Mouse (Mus musculus): ENCODE measurements around the gene Zfpm1. TPM values are rescaled to one million over a fixed set of nuclear protein-coding genes. Genes with fewer than 3 reads are reported as not detected.

The Zfpm1 gene
- polyA plus RNA-seq, 1 experiment: 1,238 TPM

DNA sequence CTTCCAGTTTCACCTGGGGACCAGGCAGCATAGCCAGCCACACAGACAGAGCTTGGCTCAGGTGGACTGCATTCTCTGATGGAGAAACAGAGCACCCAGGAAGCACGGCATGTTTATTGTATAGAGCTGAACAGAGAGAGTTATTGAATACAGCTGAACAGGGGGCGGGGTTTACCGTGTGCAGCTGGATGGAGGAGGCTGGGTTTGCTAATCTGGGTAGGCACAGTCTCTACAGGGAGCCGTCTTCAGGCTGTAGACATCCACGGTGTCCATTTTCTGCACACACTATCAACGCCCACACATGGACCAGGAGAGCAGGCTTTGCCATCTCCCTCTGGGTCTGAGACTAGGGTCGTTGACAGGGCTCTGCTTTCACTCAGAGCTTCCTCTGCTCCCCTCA is 8.1 kb upstream of the Zfpm1 start:
- H3K4me1 ChIP-seq: peaks cover 84% of the 10 kb centered on the region

DNA sequence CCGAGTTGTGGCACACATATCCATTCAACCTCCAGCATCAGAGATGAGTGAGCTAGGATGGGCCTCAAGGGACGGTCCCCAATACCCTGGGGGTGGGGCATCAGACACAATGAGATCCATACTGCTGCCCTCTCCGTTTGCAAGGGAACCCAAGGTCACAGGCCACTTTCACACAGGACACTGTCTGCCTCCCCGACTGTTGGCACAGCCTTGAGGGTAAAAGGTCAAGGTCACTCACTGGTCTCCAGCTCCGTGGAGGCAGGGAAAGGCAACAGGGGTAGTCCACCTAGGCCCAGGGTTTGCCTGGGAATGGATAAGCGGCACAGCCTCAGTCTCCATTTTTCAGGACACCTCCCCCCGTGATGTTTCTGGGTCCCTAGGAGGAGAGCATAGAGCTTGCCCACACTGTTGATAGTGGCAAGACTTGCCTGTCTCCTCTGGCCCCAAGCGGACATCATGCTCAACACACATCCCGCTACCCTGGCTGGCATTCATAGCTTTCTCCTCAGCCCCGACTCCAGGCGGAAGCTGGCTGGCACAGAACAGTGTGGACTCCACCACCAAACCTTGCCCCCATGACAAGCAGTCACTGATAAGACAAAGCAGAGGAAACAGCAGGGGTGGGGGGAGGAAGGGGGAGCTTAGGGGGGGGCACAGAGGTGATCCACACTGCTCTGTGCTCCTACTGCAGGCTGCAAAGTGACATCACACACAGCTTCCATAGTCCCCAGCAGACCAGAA is 7.1 kb upstream of the Zfpm1 start:
- peak overlapping the region; percentile 85 for H3K4me3 ChIP-seq (replicated peaks)
- H3K9me3 ChIP-seq: no peaks in the 10 kb centered on the region
- H3K27me3 ChIP-seq (replicated peaks): peaks cover 18% of the 10 kb centered on the region
- no peak for TF ChIP-seq GATA1 (IDR thresholded peaks at IDR 0.05; ENCODE audit: borderline replicate concordance, low read length)
- no peak for TF ChIP-seq FLI1 (IDR thresholded peaks at IDR 0.05; ENCODE audit: low read length)
- peaks cover 9% of the 10 kb centered on the region for H3K36me3 ChIP-seq (replicated peaks; ENCODE audit: low read length)
- H3K4me1 ChIP-seq: peaks cover 84% of the 10 kb centered on the region

More for the DNA sequence above, 8.1 kb upstream of the Zfpm1 start:
- Histone ChIP-seq H3K27me3 (replicated peaks) (peaks cover 28% of the 10 kb centered on the region), H3K4me3 (replicated peaks) (peak overlapping the region; percentile 62), H3K36me3 (replicated peaks; ENCODE audit: low read length) (peaks cover 9% of the 10 kb centered on the region), H3K9me3 (no peaks in the 10 kb centered on the region)
- TF ChIP-seq GATA1 (IDR thresholded peaks at IDR 0.05; ENCODE audit: borderline replicate concordance, low read length) (no peak), FLI1 (IDR thresholded peaks at IDR 0.05; ENCODE audit: low read length) (no peak)

DNA sequence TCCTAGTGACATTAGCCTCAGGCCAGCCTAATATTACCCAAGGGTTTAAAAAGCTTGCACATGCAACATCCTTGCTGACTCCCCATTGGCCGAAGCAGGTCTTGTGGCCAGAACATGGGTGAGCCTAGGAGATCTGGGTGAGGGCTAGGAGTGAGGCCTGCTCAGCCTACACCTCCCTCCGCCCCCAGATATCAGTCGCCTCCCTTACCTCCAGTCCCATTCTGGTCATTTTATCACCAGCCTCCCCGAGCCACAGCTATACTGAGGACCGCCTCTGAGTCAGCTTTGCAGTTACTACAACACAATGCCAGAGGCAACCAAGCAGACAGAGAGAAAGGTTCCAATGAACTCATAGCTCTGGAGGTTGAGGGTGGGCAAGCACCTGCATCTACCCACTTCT is 5.6 kb upstream of the Zfpm1 start:
- H3K36me3 ChIP-seq (replicated peaks; ENCODE audit: low read length): peaks cover 9% of the 10 kb centered on the region
- peak overlapping the region; percentile 7 for H3K4me3 ChIP-seq (replicated peaks)
- peaks cover 95% of the 10 kb centered on the region for H3K4me1 ChIP-seq
- no peaks in the 10 kb centered on the region for H3K9me3 ChIP-seq
- H3K27me3 ChIP-seq (replicated peaks): peaks cover 3% of the 10 kb centered on the region
- TF ChIP-seq FLI1 (IDR thresholded peaks at IDR 0.05; ENCODE audit: low read length) (no peak), GATA1 (IDR thresholded peaks at IDR 0.05; ENCODE audit: borderline replicate concordance, low read length) (no peak)

DNA sequence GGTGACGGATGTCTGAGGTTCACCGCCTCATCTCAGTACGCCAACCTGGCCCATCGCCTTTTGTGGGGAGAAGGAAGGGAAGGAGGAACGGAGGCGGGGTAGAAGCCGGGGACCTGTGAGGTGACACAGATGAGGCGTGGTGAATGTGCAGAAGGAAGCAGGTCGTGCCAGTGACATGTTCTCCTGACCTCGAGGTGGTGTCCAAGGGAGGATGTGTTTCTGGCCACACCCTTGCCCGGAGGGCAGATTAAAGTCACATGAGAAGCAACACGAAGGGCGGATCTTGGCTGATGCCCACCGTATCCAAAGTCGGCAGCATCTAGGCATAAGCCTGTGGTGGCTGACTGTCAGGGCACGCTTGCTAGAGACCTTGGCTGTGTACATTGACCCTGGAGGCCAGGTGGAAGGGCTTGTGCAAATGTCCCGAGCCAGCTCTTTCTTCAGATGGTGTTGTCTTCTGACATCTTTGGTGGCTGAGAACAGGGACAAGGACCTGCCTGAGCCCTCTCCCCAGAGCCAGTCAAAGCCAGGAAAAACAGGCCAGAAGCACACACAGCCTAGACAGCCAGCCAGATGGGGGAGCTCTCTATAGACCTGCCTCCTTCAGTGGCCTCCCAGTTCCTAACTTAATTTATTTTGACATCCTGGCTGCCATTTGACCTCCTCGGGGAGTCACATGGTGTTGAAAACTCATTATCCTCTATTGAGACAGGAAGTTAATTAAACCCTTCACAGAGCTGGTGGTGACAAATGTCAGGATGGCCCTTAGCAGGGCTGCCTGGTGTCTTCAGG is 4.5 kb upstream of the Zfpm1 start:
- H3K4me3 ChIP-seq (replicated peaks): peak overlapping the region; percentile 48
- peaks cover 88% of the 10 kb centered on the region for H3K4me1 ChIP-seq
- TF ChIP-seq GATA1 (IDR thresholded peaks at IDR 0.05; ENCODE audit: borderline replicate concordance, low read length): no peak
- TF ChIP-seq FLI1 (IDR thresholded peaks at IDR 0.05; ENCODE audit: low read length): no peak
- no peaks in the 10 kb centered on the region for H3K27me3 ChIP-seq (replicated peaks)
- no peaks in the 10 kb centered on the region for H3K9me3 ChIP-seq
- H3K36me3 ChIP-seq (replicated peaks; ENCODE audit: low read length): peaks cover 9% of the 10 kb centered on the region

DNA sequence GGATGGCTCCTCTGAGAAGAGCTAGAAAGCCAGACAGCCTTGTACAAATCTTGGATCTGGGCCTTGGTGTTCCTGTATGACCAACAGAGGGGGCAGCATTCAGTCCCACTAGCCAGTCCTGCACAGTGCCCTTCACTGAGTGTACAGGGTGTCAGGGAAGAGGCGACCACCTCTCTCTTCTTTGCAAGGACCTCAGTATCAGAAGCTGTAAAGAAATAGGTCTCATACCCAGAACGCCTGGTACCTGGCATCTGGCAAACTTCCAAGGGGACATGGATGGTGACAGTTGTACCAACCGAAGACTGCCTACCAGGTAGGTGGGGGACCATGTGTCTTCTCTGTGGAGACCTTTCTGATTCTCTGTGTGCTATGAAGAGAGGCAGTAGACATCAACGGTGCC is 1.8 kb upstream of the Zfpm1 start:
- peaks cover 76% of the 10 kb centered on the region for H3K4me1 ChIP-seq
- H3K27me3 ChIP-seq (replicated peaks): no peaks in the 10 kb centered on the region
- H3K4me3 ChIP-seq (replicated peaks): peak overlapping the region; percentile 98
- no peaks in the 10 kb centered on the region for H3K9me3 ChIP-seq
- peaks cover 31% of the 10 kb centered on the region for H3K36me3 ChIP-seq (replicated peaks; ENCODE audit: low read length)
- TF ChIP-seq FLI1 (IDR thresholded peaks at IDR 0.05; ENCODE audit: low read length) (no peak), GATA1 (IDR thresholded peaks at IDR 0.05; ENCODE audit: borderline replicate concordance, low read length) (no peak)

DNA sequence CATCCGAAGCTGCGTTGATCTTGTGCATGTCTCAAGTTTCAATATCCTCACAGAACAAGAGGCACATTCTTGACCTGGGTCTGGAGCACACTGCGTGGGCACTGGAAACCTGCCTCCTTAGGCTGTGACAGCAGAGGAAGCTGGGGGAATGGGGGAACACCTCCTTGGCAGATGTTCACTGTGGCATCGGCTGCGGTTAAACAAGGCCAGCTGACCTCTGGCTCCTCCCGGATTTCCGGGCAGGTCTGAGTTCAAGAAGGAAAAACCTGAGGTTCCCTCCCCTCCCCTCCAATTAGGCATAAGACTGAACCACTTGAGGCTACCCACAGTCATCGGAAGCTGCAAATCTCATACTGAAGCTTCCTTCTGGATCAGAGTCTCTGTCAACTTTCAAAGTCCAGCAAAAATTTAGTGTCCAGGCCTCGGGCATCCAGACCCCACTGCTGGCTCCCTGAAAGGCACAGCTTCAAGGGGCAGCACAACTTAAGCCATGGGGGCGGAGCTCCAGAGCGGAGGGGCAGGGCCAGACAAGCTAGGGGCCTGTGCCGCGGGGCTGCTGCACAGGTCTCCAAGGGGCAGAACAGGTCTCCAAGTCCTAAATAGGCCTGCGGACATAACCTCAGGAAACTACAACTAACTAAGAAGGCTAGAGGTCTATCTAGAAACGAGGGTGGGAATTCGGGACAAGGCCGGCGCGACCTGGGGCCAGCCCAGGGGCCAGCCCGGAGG is 1.2 kb upstream of the Zfpm1 start:
- H3K4me1 ChIP-seq: peaks cover 76% of the 10 kb centered on the region
- no peaks in the 10 kb centered on the region for H3K9me3 ChIP-seq
- peak overlapping the region; percentile 98 for H3K4me3 ChIP-seq (replicated peaks)
- H3K27me3 ChIP-seq (replicated peaks): no peaks in the 10 kb centered on the region
- TF ChIP-seq FLI1 (IDR thresholded peaks at IDR 0.05; ENCODE audit: low read length) (no peak), GATA1 (IDR thresholded peaks at IDR 0.05; ENCODE audit: borderline replicate concordance, low read length) (no peak)
- peaks cover 37% of the 10 kb centered on the region for H3K36me3 ChIP-seq (replicated peaks; ENCODE audit: low read length)

DNA sequence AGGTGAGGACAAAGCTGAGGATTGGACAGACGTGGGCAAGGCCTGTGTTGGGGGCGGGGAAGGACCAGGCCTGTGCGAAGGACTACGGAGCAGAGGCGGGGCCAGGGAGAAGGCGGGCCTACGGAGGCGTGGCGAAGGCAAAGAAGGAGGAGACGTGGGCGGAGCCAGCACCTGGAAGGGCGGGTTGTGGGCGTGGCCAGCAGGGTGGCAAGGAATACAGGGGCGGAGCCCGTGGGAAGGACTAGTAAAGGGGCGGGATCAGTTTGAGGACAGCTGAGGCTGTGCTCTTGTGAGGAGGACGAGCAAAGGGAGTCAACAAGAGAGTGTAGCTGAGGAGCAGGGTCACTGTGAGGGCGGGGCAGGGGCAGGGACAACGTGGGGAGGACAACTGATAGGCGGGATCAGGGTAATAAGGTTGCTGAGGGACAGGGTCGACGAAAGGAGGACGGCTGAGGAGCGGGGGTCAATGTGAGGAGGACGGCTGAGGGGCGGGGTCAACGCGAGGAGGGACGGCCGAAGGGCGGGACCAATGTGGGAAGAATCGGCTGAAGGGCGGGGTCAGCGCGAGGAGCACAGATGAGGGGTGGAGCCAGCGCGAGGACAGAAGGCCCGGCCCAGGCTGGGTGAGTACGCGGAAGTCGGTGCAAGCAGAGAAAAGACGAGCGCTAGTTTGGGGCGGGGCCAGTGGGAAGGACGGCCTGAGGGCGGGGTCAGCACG is 465 bp upstream of the Zfpm1 start:
- H3K27me3 ChIP-seq (replicated peaks): no peaks in the 10 kb centered on the region
- H3K4me1 ChIP-seq: peaks cover 76% of the 10 kb centered on the region
- H3K36me3 ChIP-seq (replicated peaks; ENCODE audit: low read length): peaks cover 42% of the 10 kb centered on the region
- no peaks in the 10 kb centered on the region for H3K9me3 ChIP-seq
- H3K4me3 ChIP-seq (replicated peaks): peak overlapping the region; percentile 98
- TF ChIP-seq FLI1 (IDR thresholded peaks at IDR 0.05; ENCODE audit: low read length) (no peak), GATA1 (IDR thresholded peaks at IDR 0.05; ENCODE audit: borderline replicate concordance, low read length) (no peak)

DNA sequence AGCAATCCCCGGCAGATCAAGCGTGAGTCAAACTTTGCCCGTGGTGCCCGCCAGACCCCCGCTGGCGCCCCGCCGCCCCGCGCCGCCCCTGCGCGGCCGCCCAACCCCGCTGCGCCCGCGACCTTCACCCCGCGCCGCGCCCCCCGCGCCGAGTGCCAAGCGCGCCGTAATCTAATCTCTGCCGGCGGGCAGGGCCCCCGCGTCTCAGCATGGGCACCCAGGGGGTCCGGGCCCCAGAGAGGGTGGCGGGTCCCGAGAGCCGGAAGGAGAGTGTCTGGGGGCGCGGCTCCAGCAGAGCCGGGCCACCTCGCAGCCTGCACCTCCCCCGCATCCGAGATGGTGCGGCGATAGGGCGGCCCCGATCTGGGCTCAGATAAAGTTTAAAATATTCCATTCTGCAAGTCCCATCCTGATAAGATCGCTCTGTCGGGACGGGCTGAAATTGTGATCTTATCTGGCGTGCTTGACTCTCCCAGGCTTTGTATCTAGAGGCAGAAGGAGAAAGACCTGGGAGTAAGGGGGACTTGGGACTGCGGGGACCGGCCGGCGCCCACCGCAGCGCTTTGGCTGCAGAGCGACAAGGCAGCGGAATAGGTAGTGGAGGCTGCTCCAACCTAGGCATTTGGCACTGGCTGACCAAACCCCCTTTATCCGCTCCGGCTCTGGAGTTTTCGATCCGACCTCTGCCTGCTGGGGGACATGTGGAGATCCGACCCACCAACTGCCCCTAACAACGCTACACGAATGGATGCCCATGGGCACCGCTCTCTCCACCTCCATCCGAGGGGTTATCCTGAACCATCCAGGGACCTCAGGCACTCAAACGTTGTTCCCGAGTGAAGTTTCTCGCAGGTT is 787 bp downstream of the Zfpm1 start:
- peaks cover 76% of the 10 kb centered on the region for H3K4me1 ChIP-seq
- H3K36me3 ChIP-seq (replicated peaks; ENCODE audit: low read length): peaks cover 47% of the 10 kb centered on the region

More for the DNA sequence above, 787 bp downstream of the Zfpm1 start:
- H3K9me3 ChIP-seq: no peaks in the 10 kb centered on the region
- no peaks in the 10 kb centered on the region for H3K27me3 ChIP-seq (replicated peaks)
- H3K4me3 ChIP-seq (replicated peaks): peak overlapping the region; percentile 98
- TF ChIP-seq GATA1 (IDR thresholded peaks at IDR 0.05; ENCODE audit: borderline replicate concordance, low read length): no peak
- no peak for TF ChIP-seq FLI1 (IDR thresholded peaks at IDR 0.05; ENCODE audit: low read length)

All from megakaryocyte, embryonic 14.5 days (primary cell).